Mouse (Mus musculus) embryonic fibroblast, embryonic 13.5 days (primary cell): ENCODE data around the gene Cd5.

Experiments used
- CTCF ChIP-seq: IDR thresholded peaks from 2 replicates; pipeline ENCODE4 v1.5.1; 2011; ENCODE audit warnings: mild to moderate bottlenecking, control low read depth, low read length, moderate library complexity, borderline replicate concordance; ENCODE audit not compliant: insufficient read depth
- POLR2A ChIP-seq: IDR thresholded peaks from 2 replicates; pipeline ENCODE4 v1.6.1; 2011; ENCODE audit warnings: low read depth, mild to moderate bottlenecking, control low read depth, low read length, moderate library complexity

GRCm38 (mm10) chr19:10772866-10773265 lies 34.1 kb upstream of the Cd5 start:
- no peak for TF ChIP-seq CTCF
- TF ChIP-seq POLR2A = no peak
